Mouse (Mus musculus) left cerebral cortex, postnatal 10 days (tissue): ENCODE measurements at regions not wholly inside any gene's neighbourhood (a gene's known extent, or its start where the extent isn't known, plus 50 kb on each side); places are given as distances from the start of the nearest gene placed in this dataset.

ENCODE experiments used
- DNase-seq, 2 experiments: peaks; one replicate each; pipeline ENCODE4 v3.0.0; 2021 to 2022; ENCODE audit warnings: low spot score in 2 of 2, mixed read lengths in 1 of 2; ENCODE audit errors: extremely low spot score in 1 of 2
- intact Hi-C: fragments of 180-260 bp; cut with DNase I; formaldehyde crosslinking; loops from one replicate; pipeline ENCODE4 v1.15.1; 2025

DNA sequence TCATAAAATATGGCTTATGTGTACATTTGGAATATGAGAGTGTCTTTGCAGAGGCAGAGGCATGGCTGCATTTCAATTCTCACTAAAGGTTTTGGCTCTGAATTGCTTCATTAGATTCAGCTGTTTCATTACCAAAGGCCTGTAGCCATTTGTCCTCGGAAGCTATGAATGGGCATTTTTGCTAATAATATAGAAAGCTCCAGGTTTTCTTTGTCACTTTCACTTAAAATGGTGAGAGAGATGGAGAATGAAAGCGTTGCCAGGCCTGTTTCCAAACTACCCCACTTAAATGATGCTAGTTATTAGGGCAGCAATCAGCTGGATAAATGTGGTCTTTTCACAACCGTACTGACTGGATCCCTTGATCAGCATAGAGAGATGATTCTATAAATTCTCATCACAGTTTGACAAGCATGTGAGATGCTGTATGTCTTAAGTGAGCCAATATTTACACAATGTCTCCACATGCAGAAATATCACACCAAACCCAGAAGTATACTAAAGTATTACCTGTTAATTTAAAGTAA is 454.5 kb downstream of the Fat4 start:
- no peak for DNase-seq
- intact Hi-C loops = no loop called here

- intact Hi-C loops = no loop called here
- no peak for DNase-seq
Measured at GRCm38 (mm10) chr3:39344078-39344477, 457.3 kb downstream of the Fat4 start.

- intact Hi-C loops = no loop called here
- DNase-seq = no peak
Measured at GRCm38 (mm10) chr3:39347578-39347977, 460.8 kb downstream of the Fat4 start.

DNA sequence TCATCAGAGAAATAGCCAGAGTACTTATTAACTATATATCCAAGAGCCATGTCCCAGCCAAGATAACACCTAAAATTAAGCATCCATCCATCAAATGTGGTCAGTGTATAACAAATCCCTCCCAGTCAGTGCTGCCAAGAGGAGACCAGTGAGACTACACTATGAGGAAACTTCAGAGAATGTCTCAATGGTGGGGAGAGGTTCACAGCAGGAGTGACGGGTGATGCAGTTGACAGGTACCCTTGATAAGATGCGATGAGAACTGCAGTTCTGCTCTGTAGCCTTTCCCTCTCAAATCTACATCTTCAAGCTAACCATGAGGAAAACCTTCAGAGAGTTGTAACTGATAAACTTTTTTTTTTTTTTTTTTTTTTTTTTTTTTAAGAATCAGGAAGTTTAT is 470.3 kb downstream of the Fat4 start:
- intact Hi-C loops = no loop called here
- DNase-seq = no peak

GRCm38 (mm10) chr3:39360278-39360677 is 473.5 kb downstream of the Fat4 start:
- no peak for DNase-seq
- intact Hi-C loops = no loop called here

DNA sequence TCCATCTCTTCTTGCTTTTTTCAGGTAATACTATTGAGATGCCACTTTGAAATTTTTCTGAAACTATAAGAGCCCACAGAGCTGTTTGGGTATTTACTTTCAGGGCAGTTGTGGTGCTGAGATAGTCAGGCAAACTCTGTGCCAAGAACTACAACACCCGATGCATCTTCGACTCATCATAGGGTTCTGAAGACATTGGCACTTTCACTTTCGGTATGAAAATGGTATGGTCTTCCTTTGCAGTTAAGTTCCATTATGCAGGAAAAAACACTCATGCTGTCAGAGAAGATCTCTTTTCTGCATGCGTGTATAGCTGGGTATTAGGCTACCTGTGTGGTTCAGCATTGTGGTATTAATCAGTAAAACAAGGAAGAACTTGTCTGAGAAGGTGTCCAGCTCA is 484.2 kb downstream of the Fat4 start:
- intact Hi-C loops = no loop called here

DNA sequence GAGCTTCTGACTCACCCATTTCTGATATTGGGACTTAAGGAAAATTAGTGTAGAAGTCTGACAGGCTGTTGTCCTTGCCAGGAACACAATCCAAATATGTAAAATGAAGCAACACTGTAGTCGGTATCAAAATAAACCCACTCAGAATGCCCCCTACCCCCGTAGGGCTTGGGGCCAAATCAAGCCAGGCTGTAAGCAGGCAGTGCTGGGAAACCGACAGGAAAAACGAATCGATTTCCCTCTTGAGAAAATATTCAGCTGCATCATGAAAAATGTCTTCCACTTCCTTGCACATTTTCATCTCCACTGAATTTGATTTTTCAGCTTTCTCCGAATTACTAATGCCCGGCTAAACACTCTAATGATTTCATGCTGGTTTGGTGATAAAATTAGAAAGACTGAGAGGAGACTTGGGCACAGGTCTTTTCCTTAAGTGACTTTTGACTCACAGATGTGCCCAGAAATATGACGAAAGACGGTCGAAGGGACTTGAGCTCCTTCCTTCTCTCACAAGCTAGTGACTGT is 485.7 kb downstream of the Fat4 start:
- DNase-seq = no peak
- intact Hi-C loops = no loop called here

More for the DNA sequence above, 484.2 kb downstream of the Fat4 start:
- DNase-seq = no peak

DNA sequence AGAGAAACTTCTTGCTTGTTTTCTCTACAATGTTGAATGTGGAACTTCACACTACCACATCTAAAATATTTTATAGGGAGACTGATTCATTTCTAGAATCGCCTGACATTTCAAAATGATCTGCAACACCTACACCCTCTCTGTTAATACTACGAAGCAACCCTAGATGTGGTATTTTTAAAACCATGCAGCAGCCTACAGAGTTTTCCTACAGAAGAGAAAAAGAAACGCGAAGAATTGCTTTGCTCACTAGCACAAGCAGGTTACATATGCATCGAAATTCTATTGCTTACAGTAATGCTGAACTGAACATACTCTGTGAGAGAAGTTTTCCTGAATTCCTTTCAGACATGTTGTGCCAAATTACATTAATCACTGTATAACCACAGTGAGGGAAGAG is 488.7 kb downstream of the Fat4 start:
- intact Hi-C loops = no loop called here
- DNase-seq = no peak

DNA sequence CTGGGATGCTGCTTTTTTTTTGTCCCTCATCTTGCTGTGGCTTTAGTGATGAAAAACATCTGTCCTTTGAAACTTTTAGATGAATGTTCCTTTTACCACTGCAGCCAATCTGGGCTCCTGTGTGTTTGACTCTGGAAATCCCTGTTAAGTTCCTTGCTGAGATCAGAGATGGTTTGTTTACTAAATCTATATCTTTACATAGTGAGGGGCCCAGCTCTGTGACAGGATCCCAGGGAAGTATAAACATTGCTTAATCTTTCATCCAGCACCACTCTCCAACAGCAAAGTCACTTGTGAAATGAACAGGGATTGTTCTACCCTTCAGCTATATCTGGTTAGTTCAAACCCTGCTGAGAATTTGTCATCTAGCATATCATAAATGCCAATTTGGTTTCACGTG is 501.8 kb downstream of the Fat4 start:
- intact Hi-C loops = no loop called here
- DNase-seq = no peak

- no peak for DNase-seq
- intact Hi-C loops = loop anchor here (10.0 kb wide), 1 partner anchor 424 kb away; no protein-coding TSS in a partner anchor
Measured at GRCm38 (mm10) chr3:39390442-39390841, 503.7 kb downstream of the Fat4 start.

- no peak for DNase-seq
Measured at GRCm38 (mm10) chr3:39392053-39392452, 505.3 kb downstream of the Fat4 start.

DNA sequence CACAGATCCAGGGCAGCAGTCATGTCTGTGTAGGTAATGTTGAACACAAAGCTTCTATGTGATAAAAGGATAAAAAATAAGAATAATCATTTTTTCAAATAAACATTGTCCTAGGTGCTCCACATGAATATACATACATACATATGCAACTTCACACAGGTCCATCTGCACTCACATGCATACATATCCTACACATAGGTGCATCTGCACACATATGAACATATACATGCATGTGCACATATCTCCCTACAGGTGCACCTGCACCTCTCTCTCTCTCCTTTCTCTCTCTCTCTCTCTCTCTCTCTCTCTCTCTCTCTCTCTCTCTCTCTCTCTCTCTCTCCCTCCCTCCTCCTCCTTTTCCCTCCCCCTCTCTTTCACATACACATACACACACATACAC is 509.9 kb downstream of the Fat4 start:
- no peak for DNase-seq
- intact Hi-C loops = loop anchor here (10.0 kb wide), 1 partner anchor 418 kb away; no protein-coding TSS in a partner anchor

More at GRCm38 (mm10) chr3:39392053-39392452, 505.3 kb downstream of the Fat4 start:
- intact Hi-C loops = loop anchor here (10.0 kb wide), 1 partner anchor 423 kb away; no protein-coding TSS in a partner anchor

DNA sequence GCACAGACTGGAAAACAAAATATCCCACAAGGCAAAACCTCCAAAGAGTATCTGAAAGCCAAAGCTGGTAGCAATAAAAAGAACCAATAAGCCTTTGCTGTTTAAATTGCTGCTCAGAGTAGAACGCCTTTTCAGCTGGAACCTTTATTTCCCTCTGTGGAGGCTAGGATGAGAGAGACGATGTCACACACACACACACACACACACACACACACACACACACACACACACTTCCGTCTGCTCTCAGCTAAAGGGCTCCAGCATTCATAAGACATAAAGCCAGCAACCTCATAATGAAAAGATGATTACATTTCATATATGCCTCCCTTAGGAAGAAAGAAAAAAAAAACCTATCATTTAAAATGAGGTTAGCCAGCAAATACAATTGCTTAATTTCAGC is 510.5 kb downstream of the Fat4 start:
- intact Hi-C loops = loop anchor here (10.0 kb wide), 1 partner anchor 418 kb away; no protein-coding TSS in a partner anchor
- DNase-seq = no peak

DNA sequence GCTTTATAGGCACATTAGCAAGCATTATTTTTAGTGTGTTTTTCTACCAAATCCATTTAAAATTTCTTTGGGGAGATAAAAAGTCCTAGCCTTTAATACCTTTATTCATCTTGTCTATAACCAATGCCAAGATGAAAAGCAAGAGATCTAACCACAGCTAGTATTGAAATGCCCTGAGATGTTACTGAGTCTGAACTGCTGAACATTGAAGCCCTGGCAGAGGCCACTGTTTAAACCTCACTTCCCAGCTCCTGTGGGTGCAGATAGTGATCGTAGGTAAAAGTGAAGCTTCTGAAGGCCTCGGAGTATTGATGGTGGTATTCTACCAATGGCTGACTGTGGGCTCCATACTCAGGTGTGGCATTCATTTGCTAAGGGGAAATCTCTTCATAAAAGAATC is 510.9 kb downstream of the Fat4 start:
- intact Hi-C loops = loop anchor here (10.0 kb wide), 1 partner anchor 417 kb away; no protein-coding TSS in a partner anchor

DNA sequence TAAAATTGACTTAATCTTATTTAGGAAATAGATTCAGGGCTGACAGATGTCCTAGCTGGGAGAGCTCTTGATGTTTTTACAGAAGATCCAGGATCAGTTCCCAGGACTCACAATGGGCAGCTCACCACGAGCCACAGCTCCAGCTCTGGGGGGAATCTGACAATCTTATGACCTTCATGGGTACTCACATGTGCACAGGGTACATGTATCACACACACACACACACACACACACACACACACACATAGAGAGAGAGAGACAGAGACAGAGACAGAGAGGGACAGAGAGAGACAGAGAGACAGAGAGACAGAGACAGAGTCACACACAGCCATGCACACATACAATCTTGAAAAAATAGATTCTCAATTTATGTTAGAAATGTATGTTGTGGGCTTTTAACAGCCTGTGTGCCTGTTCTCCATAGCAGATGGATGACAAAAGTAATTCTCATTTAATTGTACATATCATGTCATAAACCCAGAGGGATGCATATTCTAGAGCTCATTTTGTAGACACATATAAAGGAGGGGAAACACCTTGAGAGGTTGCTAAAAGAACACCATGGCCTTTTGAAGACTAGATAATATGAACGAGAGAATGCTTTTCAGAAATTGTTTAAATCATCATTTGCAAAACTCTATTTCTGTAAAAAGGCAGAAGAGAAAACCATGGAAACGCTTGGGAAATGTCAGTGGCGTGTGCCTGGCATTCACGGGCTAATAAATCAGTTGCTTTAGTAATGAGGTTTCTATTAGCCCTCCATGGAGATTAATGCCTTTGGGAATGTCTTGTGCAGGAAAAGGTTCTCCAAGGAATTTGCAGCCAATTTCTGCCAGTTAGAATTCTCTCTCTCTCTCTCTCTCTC is 538.3 kb downstream of the Fat4 start:
- intact Hi-C loops = no loop called here
- DNase-seq = no peak

More for the DNA sequence above, 510.9 kb downstream of the Fat4 start:
- no peak for DNase-seq

DNA sequence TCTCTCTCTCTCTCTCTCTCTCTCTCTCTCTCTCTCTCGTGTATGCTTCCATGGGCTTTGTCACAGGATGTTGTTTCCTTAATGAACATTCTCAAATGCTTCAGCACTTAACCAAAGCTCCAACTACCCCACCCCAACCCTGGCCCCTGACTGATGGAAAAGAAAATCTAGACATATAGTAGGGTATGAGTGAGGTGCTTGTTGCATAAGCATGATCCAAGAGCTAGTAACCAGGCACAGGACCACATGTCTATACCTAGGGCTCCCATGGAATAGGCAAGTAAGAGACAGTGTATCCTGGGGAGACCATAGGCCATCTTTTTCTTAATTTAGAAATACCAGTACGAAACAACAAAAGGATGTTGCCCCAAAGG is 538.9 kb downstream of the Fat4 start:
- DNase-seq = no peak
- intact Hi-C loops = no loop called here

DNA sequence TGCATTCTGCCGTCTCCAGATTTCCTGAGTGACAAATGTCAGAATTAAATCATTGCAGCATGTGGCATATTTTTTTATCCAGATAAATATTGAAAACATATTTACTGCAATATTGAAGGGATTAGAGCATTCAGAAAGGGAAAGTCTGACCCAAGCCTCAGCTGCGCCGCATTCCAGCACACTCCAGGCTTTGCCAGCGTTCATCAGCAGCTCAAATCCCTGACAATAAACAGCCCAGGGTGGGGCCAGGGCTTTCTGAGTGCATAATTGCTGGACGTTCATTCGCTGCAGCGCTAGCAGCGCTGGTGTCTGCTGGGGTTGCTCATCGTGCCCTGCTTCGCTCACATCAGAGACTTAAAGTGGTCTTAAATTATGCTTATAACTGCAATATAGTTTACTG is 556.6 kb downstream of the Fat4 start:
- intact Hi-C loops = no loop called here
- no peak for DNase-seq

GRCm38 (mm10) chr3:39455650-39456049 is 568.9 kb downstream of the Fat4 start:
- no peak for DNase-seq
- intact Hi-C loops = no loop called here

- DNase-seq = peak in 1 of 2 experiments; percentile 40
- intact Hi-C loops = no loop called here
Measured at GRCm38 (mm10) chr3:39460183-39460888, 573.6 kb downstream of the Fat4 start.
